Mouse (Mus musculus) kidney, adult 2 months (tissue): ENCODE measurements at regions not wholly inside any gene's neighbourhood (a gene's known extent, or its start where the extent isn't known, plus 50 kb on each side); places are given as distances from the start of the nearest gene placed in this dataset.

ENCODE experiments used
- DNase-seq: peaks from one replicate; pipeline ENCODE4 v3.0.0; 2021
- H3K27ac ChIP-seq: fragments of 200-500 bp; 2 replicates; pipeline ENCODE4 v1.5.1; 2012; ENCODE audit warnings: low read depth, low read length, control low read depth, inconsistent platforms; ENCODE audit not compliant: insufficient read depth
- H3K27me3 ChIP-seq: fragments of 200-500 bp; replicated peaks from 2 replicates; pipeline ENCODE4 v1.6.1; 2012; ENCODE audit warnings: mild to moderate bottlenecking, moderate library complexity, low read length, inconsistent platforms; ENCODE audit not compliant: control insufficient read depth, insufficient read depth
- H3K36me3 ChIP-seq: fragments of 200-500 bp; 2 replicates; pipeline ENCODE4 v1.6.1; 2012; ENCODE audit warnings: mild to moderate bottlenecking, moderate library complexity, low read length, inconsistent platforms; ENCODE audit not compliant: control insufficient read depth, insufficient read depth
- H3K4me1 ChIP-seq: fragments of 200-500 bp; 2 replicates; pipeline ENCODE4 v1.6.1; 2011; ENCODE audit warnings: low read length; ENCODE audit not compliant: control insufficient read depth, insufficient read depth
- H3K4me3 ChIP-seq: fragments of 200-500 bp; 2 replicates; pipeline ENCODE4 v1.5.1; 2011; ENCODE audit warnings: mild to moderate bottlenecking, low read depth, low read length, control low read depth; ENCODE audit not compliant: insufficient read depth
- CTCF ChIP-seq: fragments of 200-500 bp; conservative IDR thresholded peaks from 2 replicates; pipeline ENCODE4 v1.5.1; 2011; ENCODE audit warnings: low read depth, mild to moderate bottlenecking, control low read depth, low read length, moderate library complexity, mixed read lengths; ENCODE audit not compliant: insufficient read depth, insufficient read length
- POLR2A ChIP-seq: fragments of 200-500 bp; IDR thresholded peaks from one replicate; pipeline ENCODE4 v1.6.1; 2011; ENCODE audit warnings: low read depth, low read length, control low read depth
- WGBS: fragments of 180-500 bp; shearing (Covaris S2); methylation state at CpG from one replicate; pipeline ENCODE4 v1.1.7; 2018; 5-methylcytosine and 5-hydroxymethylcytosine counted together

DNA sequence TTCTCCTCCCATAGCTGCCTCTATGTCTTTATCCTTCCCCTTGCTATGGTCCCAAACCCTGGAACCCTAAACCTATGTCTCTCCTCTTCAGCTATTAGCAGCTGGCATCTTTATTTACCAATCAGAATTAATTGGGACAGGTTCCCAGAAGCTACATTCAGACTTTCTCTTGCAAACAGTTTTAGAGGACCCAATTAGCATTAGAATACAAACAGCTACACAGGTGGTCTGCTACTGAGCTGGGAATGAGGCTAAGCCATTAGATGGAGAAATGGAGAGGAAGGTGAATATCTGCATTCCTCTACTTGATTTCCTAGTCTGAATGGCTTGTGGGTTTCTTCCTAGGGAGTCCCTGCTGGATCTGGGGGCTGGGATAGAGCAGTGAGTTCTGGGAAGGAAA is 611.9 kb downstream of the A830018L16Rik start:
- TF ChIP-seq POLR2A (no peak), CTCF (no peak)
- no peak overlapping the region for H3K27ac ChIP-seq
- no peaks in the 10 kb centered on the region for H3K36me3 ChIP-seq
- no peaks in the 10 kb centered on the region for H3K4me1 ChIP-seq
- no peak for DNase-seq
- H3K4me3 ChIP-seq = no peak overlapping the region
- no peaks in the 10 kb centered on the region for H3K27me3 ChIP-seq

DNA sequence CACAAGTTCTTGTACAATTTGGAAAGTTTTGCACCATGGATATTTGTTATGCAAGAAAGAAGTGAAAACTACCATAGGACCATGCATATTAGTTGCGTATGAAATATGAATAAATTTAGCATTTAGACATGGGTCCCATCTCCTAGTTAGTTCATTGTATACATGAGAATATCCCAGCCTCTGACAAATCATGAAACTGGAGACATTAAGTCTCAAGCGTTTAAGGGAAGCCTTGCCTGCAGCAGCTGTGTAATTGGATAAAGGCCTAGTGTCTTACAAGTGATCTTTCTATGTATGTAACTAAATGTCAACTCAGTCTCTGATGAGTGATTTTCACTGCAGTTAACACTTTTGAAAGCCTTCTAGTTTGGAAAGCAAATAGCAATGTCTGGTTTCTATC is 613.5 kb downstream of the A830018L16Rik start:
- Histone ChIP-seq H3K4me3 (no peak overlapping the region), H3K36me3 (no peaks in the 10 kb centered on the region), H3K27ac (no peak overlapping the region), H3K27me3 (no peaks in the 10 kb centered on the region), H3K4me1 (no peaks in the 10 kb centered on the region)
- no peak for DNase-seq
- TF ChIP-seq CTCF (no peak), POLR2A (no peak)
- WGBS = 68% methylated on average over 2 of the region's 2 CpGs

DNA sequence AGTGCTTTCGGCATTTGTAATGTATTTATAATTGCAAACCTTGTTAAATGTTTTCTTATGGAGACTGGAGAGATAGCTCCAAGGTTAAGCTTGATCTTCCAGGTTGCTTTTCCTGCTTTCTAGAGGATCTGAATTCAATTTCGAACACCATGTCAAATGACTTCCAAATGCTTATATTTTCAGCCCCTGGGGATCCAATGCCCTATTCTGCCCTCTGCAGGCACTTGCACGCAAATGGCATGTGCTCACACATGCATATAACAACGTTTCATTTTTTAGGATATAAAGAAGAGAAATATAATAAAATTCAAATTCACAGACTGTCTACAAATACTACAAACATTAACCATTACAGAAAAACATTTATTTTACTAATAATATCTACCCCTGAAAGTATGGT is 614.2 kb downstream of the A830018L16Rik start:
- Histone ChIP-seq H3K4me3 (no peak overlapping the region), H3K36me3 (no peaks in the 10 kb centered on the region), H3K27ac (no peak overlapping the region), H3K4me1 (no peaks in the 10 kb centered on the region), H3K27me3 (no peaks in the 10 kb centered on the region)
- WGBS = 70% methylated on average over 4 of the region's 4 CpGs
- TF ChIP-seq CTCF = 0 out of 2 replicates have a peak, but pooled peaks have one; percentile 13
- TF ChIP-seq POLR2A = no peak
- no peak for DNase-seq

DNA sequence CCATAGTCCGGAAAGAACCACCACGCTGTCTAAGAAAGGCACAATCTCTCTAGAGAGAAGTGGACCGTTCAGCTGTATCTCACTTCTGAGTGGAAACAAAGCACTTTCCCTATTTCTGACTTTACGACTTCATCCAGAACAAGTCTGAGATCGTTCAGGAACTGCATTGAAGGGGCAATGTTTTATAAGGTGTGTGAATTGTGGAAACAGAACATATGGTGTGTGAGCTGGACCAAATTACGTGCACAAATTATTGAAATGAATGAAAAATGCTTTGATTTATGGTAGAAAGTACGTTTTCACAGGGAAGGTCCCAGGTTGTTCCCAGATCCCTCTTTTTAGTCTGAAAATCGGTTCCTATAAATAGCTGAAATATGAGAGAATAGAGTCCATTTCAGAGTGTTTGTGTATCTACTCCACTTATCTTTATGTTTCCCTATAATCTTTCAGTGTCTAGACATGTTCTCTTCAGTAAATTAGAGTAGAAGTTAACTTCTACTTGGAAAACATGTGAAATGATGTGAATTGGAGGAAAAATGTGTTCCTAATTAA is 638.1 kb downstream of the A830018L16Rik start:
- Histone ChIP-seq H3K27ac (no peak overlapping the region), H3K27me3 (no peaks in the 10 kb centered on the region), H3K4me1 (no peaks in the 10 kb centered on the region), H3K36me3 (no peaks in the 10 kb centered on the region), H3K4me3 (no peak overlapping the region)
- TF ChIP-seq CTCF (no peak), POLR2A (no peak)
- WGBS = 41% methylated on average over 8 of the region's 8 CpGs
- DNase-seq = no peak

DNA sequence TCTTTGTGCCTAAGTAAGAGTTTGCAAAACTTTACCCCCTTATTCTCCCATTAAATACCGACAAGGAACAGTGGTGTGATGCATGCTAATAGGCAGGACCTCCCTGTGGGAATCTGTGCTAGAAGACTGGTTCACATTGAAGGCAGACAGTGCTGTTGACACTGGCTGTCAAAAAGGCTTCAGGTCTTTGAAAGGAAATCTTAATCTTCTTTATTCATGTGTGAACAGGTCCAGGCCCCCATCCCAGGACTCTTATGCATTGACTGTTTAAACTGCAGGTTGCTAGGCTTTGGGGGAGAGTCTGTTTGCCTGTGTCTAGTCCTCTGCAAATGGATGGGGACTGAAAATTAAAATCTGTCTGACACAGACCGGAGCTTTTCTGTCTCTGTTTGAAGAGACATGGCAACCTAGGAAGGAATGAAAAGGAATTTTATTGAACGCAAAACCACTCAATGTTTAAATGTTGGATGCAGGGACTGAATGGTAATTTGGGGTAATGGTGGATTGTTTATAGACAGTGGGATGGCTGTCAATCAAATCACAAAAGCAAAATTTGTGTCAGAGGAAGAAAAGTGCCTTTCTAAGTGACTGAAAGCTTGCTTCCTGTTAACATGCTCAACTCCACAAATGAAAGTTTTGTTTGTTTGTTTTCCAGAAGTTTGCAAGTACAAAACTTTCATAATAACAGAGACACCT is 642.1 kb downstream of the A830018L16Rik start:
- no peaks in the 10 kb centered on the region for H3K4me1 ChIP-seq
- no peak for TF ChIP-seq CTCF
- no peak for TF ChIP-seq POLR2A
- DNase-seq = no peak
- no peak overlapping the region for H3K27ac ChIP-seq
- H3K27me3 ChIP-seq = no peaks in the 10 kb centered on the region
- H3K36me3 ChIP-seq = no peaks in the 10 kb centered on the region
- no peak overlapping the region for H3K4me3 ChIP-seq
- WGBS = 61% methylated on average over 3 of the region's 3 CpGs

DNA sequence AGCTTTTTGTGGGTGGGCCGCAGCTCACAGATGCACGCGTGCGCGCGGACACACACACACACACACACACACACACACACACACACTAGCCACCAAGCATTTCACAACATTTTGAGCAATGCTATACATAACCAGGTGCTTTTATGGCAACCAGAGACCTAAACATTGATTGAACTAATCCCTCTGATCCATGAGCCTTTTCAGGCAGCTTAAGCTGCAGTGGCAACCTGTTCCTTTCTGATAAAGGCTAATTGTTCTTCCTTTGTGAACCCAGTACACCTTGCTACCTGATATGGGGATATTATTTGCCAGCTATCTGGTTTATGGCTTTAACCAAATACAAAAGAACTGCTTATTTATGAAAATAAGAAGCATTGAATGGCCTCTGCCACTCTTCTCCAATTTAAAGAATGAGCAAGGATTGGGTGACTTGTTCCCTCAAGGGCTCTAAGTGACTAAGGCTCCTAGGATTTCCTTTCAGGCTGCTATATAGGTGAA is 651.2 kb downstream of the A830018L16Rik start:
- DNase-seq = no peak
- no peaks in the 10 kb centered on the region; the same call in 1 of the 2 replicates for H3K27me3 ChIP-seq
- no peaks in the 10 kb centered on the region for H3K4me1 ChIP-seq
- no peaks in the 10 kb centered on the region for H3K36me3 ChIP-seq
- no peak overlapping the region for H3K4me3 ChIP-seq
- no peak overlapping the region for H3K27ac ChIP-seq
- 94% methylated on average over 6 of the region's 6 CpGs for WGBS
- no peak for TF ChIP-seq POLR2A
- no peak for TF ChIP-seq CTCF
